ENCODE assay signal across 11 mouse cellular contexts in the genomic region with DNA sequence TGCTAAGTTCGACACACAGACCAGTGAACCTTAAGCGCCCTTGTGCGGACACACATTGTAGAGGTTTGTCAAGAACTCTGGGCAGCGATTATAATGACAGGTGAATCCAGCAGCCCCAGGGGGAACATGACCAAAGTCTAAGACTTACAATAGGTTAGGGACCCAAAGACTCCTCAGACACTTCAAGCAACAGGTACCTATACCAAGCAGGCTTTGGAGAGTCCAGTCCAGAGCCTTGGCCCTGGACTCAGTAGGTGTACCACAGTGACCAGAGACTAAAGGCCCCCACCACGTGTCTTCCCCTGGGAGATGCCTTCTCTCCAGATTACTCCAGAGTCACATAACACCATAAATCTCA. TPM values are rescaled to one million over a fixed set of nuclear protein-coding genes. Genes with fewer than 3 reads are reported as not detected.
A peak's percentile ranks its signal among the peaks of the same experiment; 100 is the strongest.
DNase-seq lines count a peak whose midpoint lies in the region; ATAC-seq and TF ChIP-seq lines count a peak whose summit lies in the region.
"Had no signal": no experiment of that assay in that cellular context is flagged by ENCODE, and none has a peak within 500 bp of the region (broad histone marks: within the 10 kb centered on the region; RNA-seq: fewer than 3 reads in every experiment).

No protein-coding gene starts in this region.

- peaks cover 13% of the 10 kb centered on the region for H3K4me1 ChIP-seq in liver, embryonic 11.5 days (replicated peaks; ENCODE audit: control insufficient read depth, insufficient read depth, low read length)
- peaks cover 21% of the 10 kb centered on the region for H3K4me1 ChIP-seq in liver, postnatal 0 days (ENCODE audit: insufficient read depth)
- H3K4me1 ChIP-seq in forebrain, embryonic 14.5 days (ENCODE audit: control insufficient read depth, insufficient read depth, low read length): peaks cover 50% of the 10 kb centered on the region
- H3K4me1 ChIP-seq in kidney, embryonic 15.5 days: peaks cover 52% of the 10 kb centered on the region
- H3K4me1 ChIP-seq in neural tube, embryonic 13.5 days (replicated peaks): peaks cover 63% of the 10 kb centered on the region

- H3K27ac ChIP-seq in liver, embryonic 11.5 days (ENCODE audit: low read depth, low read length): no peak overlapping the region
- H3K27ac ChIP-seq in liver, postnatal 0 days (ENCODE audit: low read depth): no peak overlapping the region
- no peak overlapping the region for H3K27ac ChIP-seq in forebrain, embryonic 14.5 days (ENCODE audit: low read depth, low read length)
- H3K27ac ChIP-seq in kidney, embryonic 15.5 days: peak overlapping the region; percentile 83
- H3K27ac ChIP-seq in neural tube, embryonic 13.5 days (replicated peaks): no peak overlapping the region
- H3K27ac ChIP-seq: stomach, embryonic 15.5 days had no signal

- no peaks in the 10 kb centered on the region for H3K36me3 ChIP-seq in liver, embryonic 11.5 days (ENCODE audit: control insufficient read depth, insufficient read depth, low read length)
- H3K36me3 ChIP-seq in liver, postnatal 0 days (replicated peaks; ENCODE audit: insufficient read depth, low read length): no peaks in the 10 kb centered on the region
- H3K36me3 ChIP-seq in forebrain, embryonic 14.5 days (ENCODE audit: control insufficient read depth, insufficient read depth, low read length): no peaks in the 10 kb centered on the region
- H3K36me3 ChIP-seq in kidney, embryonic 15.5 days: no peaks in the 10 kb centered on the region
- no peaks in the 10 kb centered on the region for H3K36me3 ChIP-seq in neural tube, embryonic 13.5 days
- H3K36me3 ChIP-seq: stomach, embryonic 15.5 days had no signal

- H3K27me3 ChIP-seq in liver, embryonic 11.5 days (replicated peaks; ENCODE audit: control insufficient read depth, insufficient read depth, low read length): peaks cover 42% of the 10 kb centered on the region
- peaks cover 62% of the 10 kb centered on the region for H3K27me3 ChIP-seq in liver, postnatal 0 days (ENCODE audit: insufficient read depth, low read length)
- no peaks in the 10 kb centered on the region for H3K27me3 ChIP-seq in forebrain, embryonic 14.5 days (replicated peaks; ENCODE audit: control insufficient read depth, insufficient read depth, low read length)
- no peaks in the 10 kb centered on the region for H3K27me3 ChIP-seq in kidney, embryonic 15.5 days
- H3K27me3 ChIP-seq in neural tube, embryonic 13.5 days: no peaks in the 10 kb centered on the region
- H3K27me3 ChIP-seq: stomach, embryonic 15.5 days had no signal

- TF ChIP-seq CTCF in liver, postnatal 0 days (IDR thresholded peaks at IDR 0.05; ENCODE audit: low read depth): no peak

- no peak for TF ChIP-seq EP300 in liver, postnatal 0 days (IDR thresholded peaks at IDR 0.05; ENCODE audit: low read depth)

- H3K4me2 ChIP-seq in liver, embryonic 11.5 days: no peak overlapping the region
- H3K4me2 ChIP-seq in liver, postnatal 0 days (ENCODE audit: low read depth, low read length): no peak overlapping the region
- H3K4me2 ChIP-seq in forebrain, embryonic 14.5 days (ENCODE audit: low read length): peak overlapping the region; percentile 99
- peak overlapping the region; percentile 70; the same call in 1 of the 2 replicates for H3K4me2 ChIP-seq in kidney, embryonic 15.5 days
- peak overlapping the region; percentile 96 for H3K4me2 ChIP-seq in neural tube, embryonic 13.5 days

- H3K9ac ChIP-seq in liver, embryonic 11.5 days (ENCODE audit: low read depth, low read length): no peak overlapping the region
- no peak overlapping the region for H3K9ac ChIP-seq in liver, postnatal 0 days (replicated peaks)
- H3K9ac ChIP-seq in forebrain, embryonic 14.5 days (ENCODE audit: low read length): peak overlapping the region; percentile 87
- no peak overlapping the region for H3K9ac ChIP-seq in kidney, embryonic 15.5 days
- peak overlapping the region; percentile 39; the same call in 1 of the 2 replicates for H3K9ac ChIP-seq in neural tube, embryonic 13.5 days

- no peak overlapping the region for H3K4me3 ChIP-seq in liver, embryonic 11.5 days (ENCODE audit: low read depth, low read length)
- H3K4me3 ChIP-seq in liver, postnatal 0 days (ENCODE audit: low read depth, low read length): no peak overlapping the region
- H3K4me3 ChIP-seq in forebrain, embryonic 14.5 days (ENCODE audit: low read depth, low read length): no peak overlapping the region
- H3K4me3 ChIP-seq in kidney, embryonic 15.5 days (replicated peaks): no peak overlapping the region
- H3K4me3 ChIP-seq in neural tube, embryonic 13.5 days: no peak overlapping the region

- no peaks in the 10 kb centered on the region for H3K9me3 ChIP-seq in liver, embryonic 11.5 days (ENCODE audit: control insufficient read depth, low read length)
- no peaks in the 10 kb centered on the region for H3K9me3 ChIP-seq in liver, postnatal 0 days (ENCODE audit: low read length)
- no peaks in the 10 kb centered on the region for H3K9me3 ChIP-seq in forebrain, embryonic 14.5 days (replicated peaks; ENCODE audit: control insufficient read depth, low read length)
- no peaks in the 10 kb centered on the region for H3K9me3 ChIP-seq in kidney, embryonic 15.5 days (replicated peaks)
- H3K9me3 ChIP-seq in neural tube, embryonic 13.5 days: no peaks in the 10 kb centered on the region
- H3K9me3 ChIP-seq: stomach, embryonic 15.5 days had no signal

- 67% methylated on average over 5 of the region's 5 CpGs for WGBS in liver, embryonic 11.5 days
- WGBS in liver, postnatal 0 days (ENCODE audit: insufficient replicate concordance): 77% methylated on average over 5 of the region's 5 CpGs
- WGBS in forebrain, embryonic 14.5 days: 34% methylated on average over 5 of the region's 5 CpGs
- 52% methylated on average over 5 of the region's 5 CpGs for WGBS in kidney, embryonic 15.5 days
- 47% methylated on average over 5 of the region's 5 CpGs for WGBS in neural tube, embryonic 13.5 days

- ATAC-seq in liver, embryonic 11.5 days (replicated peaks; ENCODE audit: low FRiP score): no peak
- no peak for ATAC-seq in liver, postnatal 0 days
- no peak for ATAC-seq in forebrain, embryonic 14.5 days
- ATAC-seq in kidney, embryonic 15.5 days (replicated peaks; ENCODE audit: low FRiP score): no peak
- ATAC-seq in neural tube, embryonic 13.5 days (ENCODE audit: low read depth): no peak

- peak; percentile 36 for DNase-seq in liver, embryonic 11.5 days (ENCODE audit: low spot score)
- DNase-seq in liver, postnatal 0 days: no peak
- DNase-seq in forebrain, embryonic 14.5 days (ENCODE audit: low spot score): peak; percentile 23
- DNase-seq in right cerebral cortex, postnatal 36 days (ENCODE audit: low spot score in 2 of 2): no peak
- no peak for DNase-seq in lung, postnatal 25 days (ENCODE audit: low spot score)
- no peak for DNase-seq in gastrocnemius, adult 18-20 months (ENCODE audit: low spot score)

RNA-seq across cellular contexts. Expression of gene A930004D18Rik, which starts 5.0 kb away (rescaled TPM):
- 3.4 and 3.9 TPM in 2 replicates for polyA plus RNA-seq in liver, embryonic 11.5 days (2014; fragmentation: Nextera tagmentation; extraction: Ambion mirVana)
- polyA plus RNA-seq in liver, postnatal 0 days (2015; fragmentation: Nextera tagmentation; extraction: Ambion mirVana): 0.76 and 0.99 TPM in 2 replicates
- 9.9 and 11.7 TPM in 2 replicates for polyA plus RNA-seq in forebrain, embryonic 14.5 days (2014; fragmentation: Nextera tagmentation; extraction: Ambion mirVana)
- 12.0 and 15.1 TPM in 2 replicates for polyA plus RNA-seq in kidney, embryonic 15.5 days (2015; fragmentation: Nextera tagmentation; extraction: Ambion mirVana)
- polyA plus RNA-seq in neural tube, embryonic 13.5 days (2015; fragmentation: Nextera tagmentation; extraction: Ambion mirVana): 8.8 and 12.3 TPM in 2 replicates
- under 1 TPM; 0.34 to 0.64 TPM for total RNA-seq in gastrocnemius, adult 18-20 months (2021)

RNA-seq across cellular contexts. Expression of gene Skida1, which starts 16.3 kb away (rescaled TPM):
- 1.6 and 2.4 TPM in 2 replicates for polyA plus RNA-seq in liver, embryonic 11.5 days (2014; fragmentation: Nextera tagmentation; extraction: Ambion mirVana)
- polyA plus RNA-seq in liver, postnatal 0 days (2015; fragmentation: Nextera tagmentation; extraction: Ambion mirVana): 0.15 and 0.25 TPM in 2 replicates
- 10.8 and 13.2 TPM in 2 replicates for polyA plus RNA-seq in forebrain, embryonic 14.5 days (2014; fragmentation: Nextera tagmentation; extraction: Ambion mirVana)
- polyA plus RNA-seq in kidney, embryonic 15.5 days (2015; fragmentation: Nextera tagmentation; extraction: Ambion mirVana): 10.3 and 11.8 TPM in 2 replicates
- polyA plus RNA-seq in neural tube, embryonic 13.5 days (2015; fragmentation: Nextera tagmentation; extraction: Ambion mirVana): 8.2 and 9.2 TPM in 2 replicates
- under 1 TPM; 0.07 to 0.12 TPM for total RNA-seq in gastrocnemius, adult 18-20 months (2021)

RNA-seq across cellular contexts. Expression of gene Mllt10, which starts 22.5 kb away (rescaled TPM):
- polyA plus RNA-seq in liver, embryonic 11.5 days (2014; fragmentation: Nextera tagmentation; extraction: Ambion mirVana): 34.0 and 39.9 TPM in 2 replicates
- 20.7 and 22.4 TPM in 2 replicates for polyA plus RNA-seq in liver, postnatal 0 days (2015; fragmentation: Nextera tagmentation; extraction: Ambion mirVana)
- polyA plus RNA-seq in forebrain, embryonic 14.5 days (2014; fragmentation: Nextera tagmentation; extraction: Ambion mirVana): 38.7 and 43.5 TPM in 2 replicates
- 72.9 and 73.1 TPM in 2 replicates for polyA plus RNA-seq in kidney, embryonic 15.5 days (2015; fragmentation: Nextera tagmentation; extraction: Ambion mirVana)
- polyA plus RNA-seq in neural tube, embryonic 13.5 days (2015; fragmentation: Nextera tagmentation; extraction: Ambion mirVana): 62.3 and 63.1 TPM in 2 replicates
- total RNA-seq in gastrocnemius, adult 18-20 months (2021): 10 to 100 TPM; 21.8 to 23.2 TPM

RNA-seq across cellular contexts. Expression of gene H2al2a, which starts 35.8 kb away (rescaled TPM):
- not detected in 2 replicates for polyA plus RNA-seq in liver, embryonic 11.5 days (2014; fragmentation: Nextera tagmentation; extraction: Ambion mirVana)
- not detected in 2 replicates for polyA plus RNA-seq in liver, postnatal 0 days (2015; fragmentation: Nextera tagmentation; extraction: Ambion mirVana)
- polyA plus RNA-seq in forebrain, embryonic 14.5 days (2014; fragmentation: Nextera tagmentation; extraction: Ambion mirVana): not detected in 2 replicates
- polyA plus RNA-seq in kidney, embryonic 15.5 days (2015; fragmentation: Nextera tagmentation; extraction: Ambion mirVana): not detected in 2 replicates
- not detected in 2 replicates for polyA plus RNA-seq in neural tube, embryonic 13.5 days (2015; fragmentation: Nextera tagmentation; extraction: Ambion mirVana)
- total RNA-seq in gastrocnemius, adult 18-20 months (2021): not detected
- total RNA-seq: ES-E14 had no signal
- polyA plus RNA-seq: liver, embryonic 16.5 days; stomach, embryonic 15.5 days had no signal

Comparison
In these comparisons a context has a peak if more than half of its experiments do, and no peak if none do; other contexts are left out.
1. DNase-seq: peak in liver, embryonic 11.5 days (single experiment) and forebrain, embryonic 14.5 days (single experiment); none in liver, postnatal 0 days (single experiment), right cerebral cortex, postnatal 36 days (0 of 2), lung, postnatal 25 days (single experiment) and gastrocnemius, adult 18-20 months (single experiment).
2. H3K4me2 ChIP-seq: peak in forebrain, embryonic 14.5 days (single experiment), kidney, embryonic 15.5 days (single experiment) and neural tube, embryonic 13.5 days (single experiment); none in liver, embryonic 11.5 days (single experiment) and liver, postnatal 0 days (single experiment).
3. H3K9ac ChIP-seq: peak in forebrain, embryonic 14.5 days (single experiment) and neural tube, embryonic 13.5 days (single experiment); none in liver, embryonic 11.5 days (single experiment), liver, postnatal 0 days (single experiment) and kidney, embryonic 15.5 days (single experiment).